Mouse (Mus musculus) ES-E14 (cell line): ENCODE measurements at regions not wholly inside any gene's neighbourhood (a gene's known extent, or its start where the extent isn't known, plus 50 kb on each side); places are given as distances from the start of the nearest gene placed in this dataset.

Source experiments
- DNase-seq: peaks from one replicate; pipeline ENCODE4 v3.0.0-alpha.2; 2013; ENCODE audit warnings: low read depth, low spot score
- H3K27ac ChIP-seq: 2 replicates; pipeline ENCODE4 v1.5.1; 2012; ENCODE audit warnings: low read depth, mild to moderate bottlenecking, low read length, moderate library complexity, mixed read lengths; ENCODE audit not compliant: poor library complexity, insufficient read depth, severe bottlenecking
- H3K36me3 ChIP-seq: 2 replicates; pipeline ENCODE4 v1.6.1; 2012; ENCODE audit warnings: mild to moderate bottlenecking, low read length, moderate library complexity, mixed read lengths; ENCODE audit not compliant: control insufficient read depth, poor library complexity, insufficient read depth, severe bottlenecking
- H3K4me1 ChIP-seq, 2 experiments: fragments of 150-350 bp in 1 of 2; sonication (generic) in 1 of 2; 2 replicates each; pipeline ENCODE4 v1.6.1; 2012; ENCODE audit warnings: low read length in 2 of 2, mild to moderate bottlenecking in 1 of 2, mixed read lengths in 1 of 2; ENCODE audit not compliant: control insufficient read depth in 2 of 2, insufficient read depth in 2 of 2, poor library complexity in 1 of 2
- H3K4me3 ChIP-seq, 2 experiments: fragments of 150-350 bp in 1 of 2; sonication (generic) in 1 of 2; 2 replicates each; pipeline ENCODE4 v1.5.1; 2012; ENCODE audit warnings: low read length in 2 of 2, low read depth in 1 of 2, mild to moderate bottlenecking in 1 of 2, mixed read lengths in 1 of 2; ENCODE audit not compliant: insufficient read depth in 1 of 2, poor library complexity in 1 of 2, severe bottlenecking in 1 of 2
- H3K9ac ChIP-seq: 2 replicates; pipeline ENCODE4 v1.6.1; 2012; ENCODE audit warnings: low read depth, mild to moderate bottlenecking, low read length, mixed read lengths; ENCODE audit not compliant: poor library complexity, insufficient read depth, severe bottlenecking
- H3K9me3 ChIP-seq: fragments of 150-350 bp; sonication (generic); 2 replicates; pipeline ENCODE4 v1.6.1; 2012; ENCODE audit warnings: low read depth, mild to moderate bottlenecking, low read length; ENCODE audit not compliant: control insufficient read depth, insufficient read depth
- CHD2 ChIP-seq: IDR thresholded peaks from 2 replicates; pipeline ENCODE4 v1.6.1; 2014; ENCODE audit warnings: mild to moderate bottlenecking, low read depth, low read length, inconsistent platforms
- HCFC1 ChIP-seq: IDR thresholded peaks from 2 replicates; pipeline ENCODE4 v1.6.1; 2012; ENCODE audit warnings: low read length, inconsistent platforms, borderline replicate concordance; ENCODE audit not compliant: insufficient read depth
- MAFK ChIP-seq: IDR thresholded peaks from 2 replicates; pipeline ENCODE4 v1.6.1; 2014; ENCODE audit warnings: mild to moderate bottlenecking, low read depth, low read length, inconsistent platforms; ENCODE audit not compliant: insufficient read depth
- ZC3H11A ChIP-seq: IDR thresholded peaks from 2 replicates; pipeline ENCODE4 v1.6.1; 2012; ENCODE audit warnings: low read depth, mild to moderate bottlenecking, inconsistent platforms, low read length, borderline replicate concordance
- ZNF384 ChIP-seq: IDR thresholded peaks from 2 replicates; pipeline ENCODE4 v1.6.1; 2012; ENCODE audit warnings: low read depth, low read length, inconsistent platforms
- in situ Hi-C, 2 experiments: fragments of 600-800 bp; cut with MboI; formaldehyde crosslinking; loops; one replicate each; pipeline ENCODE4 v1.15.1; 2025; ENCODE audit warnings: low sequenced_read_pairs in 2 of 2, inconsistent platforms in 1 of 2; ENCODE audit not compliant: unreplicated experiment in 2 of 2

DNA sequence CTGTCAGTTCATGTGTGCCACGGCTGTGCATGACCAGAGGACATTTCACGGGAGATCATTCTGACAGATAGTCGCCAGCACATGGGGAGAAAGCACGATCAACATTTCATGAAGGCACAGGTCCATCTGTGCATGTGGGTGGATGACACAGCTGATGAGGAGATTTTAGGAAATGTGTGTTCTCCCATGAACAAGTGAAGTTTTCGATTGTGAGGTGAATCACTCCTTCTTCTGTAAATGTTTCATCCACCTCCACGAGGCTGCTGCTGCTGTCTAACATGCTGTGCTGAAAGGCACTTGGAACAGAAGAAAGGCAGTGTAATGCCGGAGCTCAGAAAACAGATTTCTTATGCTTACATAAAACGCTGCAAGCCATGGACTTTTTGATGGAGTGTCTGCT, 103.2 kb upstream of the Thsd7b start:
- no peak overlapping the region for H3K27ac ChIP-seq
- no peaks in the 10 kb centered on the region for H3K4me1 ChIP-seq
- no peaks in the 10 kb centered on the region for H3K9me3 ChIP-seq
- no peak for DNase-seq
- in situ Hi-C loops, result no loop called here
- no peak overlapping the region for H3K9ac ChIP-seq
- no peak overlapping the region for H3K4me3 ChIP-seq
- H3K36me3 ChIP-seq, result no peaks in the 10 kb centered on the region
- TF ChIP-seq CHD2 (no peak), HCFC1 (no peak), MAFK (no peak), ZC3H11A (no peak), ZNF384 (no peak)

DNA sequence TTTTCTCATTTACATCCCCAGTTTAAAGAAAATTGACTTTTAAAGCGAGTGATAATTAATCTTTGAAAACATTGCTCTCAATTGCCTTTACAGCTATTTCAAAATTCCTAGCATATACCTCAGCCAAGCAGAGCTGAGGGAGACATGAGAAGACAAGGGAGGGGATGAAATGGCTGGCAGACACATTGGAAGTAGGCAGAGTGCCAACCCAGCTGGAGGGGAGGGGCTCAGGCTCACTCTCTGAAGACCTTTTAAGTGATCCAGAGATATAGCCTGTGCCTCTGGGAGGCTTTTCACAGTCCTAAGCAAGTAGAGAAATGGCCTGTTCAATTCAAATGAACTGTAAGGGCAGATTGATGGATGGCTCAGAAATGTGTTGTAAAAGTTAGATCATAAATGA, 122.5 kb upstream of the Thsd7b start:
- no peaks in the 10 kb centered on the region for H3K9me3 ChIP-seq
- in situ Hi-C loops, result no loop called here
- no peak overlapping the region for H3K4me3 ChIP-seq
- DNase-seq, result no peak
- H3K27ac ChIP-seq, result no peak overlapping the region
- H3K9ac ChIP-seq, result no peak overlapping the region
- TF ChIP-seq MAFK (no peak), ZC3H11A (no peak), HCFC1 (no peak), CHD2 (no peak), ZNF384 (no peak)
- H3K4me1 ChIP-seq, result no peaks in the 10 kb centered on the region
- no peaks in the 10 kb centered on the region for H3K36me3 ChIP-seq

DNA sequence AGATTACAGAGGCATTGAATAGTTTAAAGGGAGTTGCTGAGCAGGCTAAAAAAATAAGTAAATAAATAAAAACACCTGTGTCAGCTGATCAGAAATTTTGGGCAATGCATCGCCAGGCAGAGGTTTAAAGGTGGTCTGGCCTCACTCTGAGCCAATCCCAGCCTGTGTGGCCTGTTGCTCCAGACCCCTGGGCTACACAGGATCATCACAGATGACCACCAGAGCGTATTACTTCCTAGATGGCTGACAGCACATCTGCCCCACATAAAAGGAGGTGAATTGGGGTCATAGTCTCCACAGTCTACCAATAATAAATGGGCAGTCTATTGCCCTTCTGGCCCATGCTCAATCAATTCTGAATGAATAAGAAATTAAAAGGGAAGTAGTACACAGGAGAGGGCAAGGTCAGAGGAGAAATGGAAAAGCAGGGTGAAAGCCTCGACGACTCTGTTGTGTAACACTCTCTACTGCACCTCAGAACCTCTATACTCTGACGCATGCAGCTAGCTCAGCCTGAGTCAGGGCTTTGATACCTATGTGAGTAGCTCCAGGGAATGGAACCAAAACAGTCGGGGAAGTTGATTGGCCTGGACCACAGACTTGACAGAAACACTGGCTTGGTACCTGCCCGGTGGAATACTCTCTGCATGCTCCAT, 124.2 kb upstream of the Thsd7b start:
- H3K27ac ChIP-seq, result no peak overlapping the region
- TF ChIP-seq ZNF384 (no peak), MAFK (no peak), ZC3H11A (no peak), HCFC1 (no peak), CHD2 (no peak)
- in situ Hi-C loops, result no loop called here
- no peaks in the 10 kb centered on the region for H3K36me3 ChIP-seq
- DNase-seq, result no peak
- H3K4me1 ChIP-seq, result no peaks in the 10 kb centered on the region
- no peak overlapping the region for H3K4me3 ChIP-seq
- no peaks in the 10 kb centered on the region for H3K9me3 ChIP-seq
- H3K9ac ChIP-seq, result no peak overlapping the region

DNA sequence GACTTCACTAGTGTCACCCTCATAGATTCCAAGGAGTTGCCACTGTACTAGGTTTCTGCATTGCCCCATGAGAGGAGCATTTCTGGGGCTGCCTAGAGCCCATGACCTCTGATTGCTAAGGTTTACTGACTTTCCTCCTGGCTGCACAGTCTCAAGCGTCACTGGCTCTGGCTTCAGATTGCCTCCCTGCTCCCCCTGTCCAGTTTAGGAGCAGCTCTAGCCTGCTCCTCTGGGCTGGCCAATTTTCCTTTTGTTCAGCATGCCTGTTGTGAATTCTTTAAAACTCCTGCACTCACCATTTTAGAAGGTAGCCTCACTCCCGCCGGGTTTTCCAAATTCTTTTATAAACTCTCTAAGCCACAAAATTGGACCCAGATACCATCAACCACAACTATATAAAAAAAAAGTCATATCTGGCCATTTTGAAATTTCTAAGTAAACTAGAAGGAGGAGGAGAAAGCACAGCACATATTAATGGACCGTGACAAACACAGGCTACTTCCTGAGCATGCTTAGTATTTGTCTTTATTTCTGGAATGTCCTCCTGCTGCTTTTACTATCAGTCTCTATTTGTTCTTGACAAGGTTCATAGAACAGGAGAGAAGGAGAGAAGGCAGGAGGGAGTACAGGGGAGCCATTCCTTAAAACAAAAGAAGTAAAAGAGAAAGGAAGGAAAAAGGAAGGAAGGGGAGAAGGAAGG, 126.6 kb upstream of the Thsd7b start:
- no peak for TF ChIP-seq MAFK
- no peak for TF ChIP-seq HCFC1
- Histone ChIP-seq H3K36me3 (no peaks in the 10 kb centered on the region), H3K9ac (no peak overlapping the region), H3K9me3 (no peaks in the 10 kb centered on the region), H3K4me1 (no peaks in the 10 kb centered on the region), H3K4me3 (no peak overlapping the region), H3K27ac (no peak overlapping the region)
- DNase-seq, result no peak
- in situ Hi-C loops, result no loop called here
